Comparison of ENCODE assay signal across 9 mouse cellular contexts in genomic region chr11:116162146-116162545, GRCm38 (mm10). TPM values are rescaled to one million over a fixed set of nuclear protein-coding genes. Genes with fewer than 3 reads are reported as not detected.
DNase-seq lines count a peak whose midpoint lies in the region; ATAC-seq lines count a peak whose summit lies in the region.
"Had no signal": no experiment of that assay in that cellular context is flagged by ENCODE, and none has a peak within 500 bp of the region (broad histone marks: within the 10 kb centered on the region; RNA-seq: fewer than 3 reads in every experiment).

No protein-coding gene starts in this region.

- WGBS in neural tube, embryonic 13.5 days: 56% methylated on average over 10 of the region's 10 CpGs
- WGBS in embryonic facial prominence, embryonic 15.5 days: 54% methylated on average over 10 of the region's 10 CpGs
- WGBS in stomach, embryonic 15.5 days: 73% methylated on average over 10 of the region's 10 CpGs

- peaks cover 67% of the 10 kb centered on the region for H3K36me3 ChIP-seq in neural tube, embryonic 13.5 days
- H3K36me3 ChIP-seq in embryonic facial prominence, embryonic 15.5 days: peaks cover 56% of the 10 kb centered on the region
- peaks cover 6% of the 10 kb centered on the region; the same call in 1 of the 2 replicates for H3K36me3 ChIP-seq in stomach, embryonic 15.5 days

- H3K9me3 ChIP-seq in neural tube, embryonic 13.5 days: no peaks in the 10 kb centered on the region
- H3K9me3 ChIP-seq in embryonic facial prominence, embryonic 15.5 days (replicated peaks): no peaks in the 10 kb centered on the region
- no peaks in the 10 kb centered on the region for H3K9me3 ChIP-seq in stomach, embryonic 15.5 days
- H3K9me3 ChIP-seq: heart, embryonic 10.5 days had no signal

- no peak overlapping the region for H3K4me3 ChIP-seq in neural tube, embryonic 13.5 days
- H3K4me3 ChIP-seq in embryonic facial prominence, embryonic 15.5 days (replicated peaks): no peak overlapping the region
- H3K4me3 ChIP-seq in stomach, embryonic 15.5 days (replicated peaks): no peak overlapping the region
- H3K4me3 ChIP-seq: heart, embryonic 10.5 days had no signal

- H3K27me3 ChIP-seq in neural tube, embryonic 13.5 days: no peaks in the 10 kb centered on the region
- H3K27me3 ChIP-seq in embryonic facial prominence, embryonic 15.5 days: no peaks in the 10 kb centered on the region
- H3K27me3 ChIP-seq in stomach, embryonic 15.5 days (replicated peaks): no peaks in the 10 kb centered on the region

- peaks cover 44% of the 10 kb centered on the region for H3K4me1 ChIP-seq in neural tube, embryonic 13.5 days (replicated peaks)
- peaks cover 27% of the 10 kb centered on the region for H3K4me1 ChIP-seq in embryonic facial prominence, embryonic 15.5 days
- H3K4me1 ChIP-seq in stomach, embryonic 15.5 days: peaks cover 12% of the 10 kb centered on the region

- DNase-seq in neural tube, embryonic 10.5 days (ENCODE audit: extremely low spot score, low spot score): no peak
- DNase-seq in left cerebral cortex, adult 11 months (ENCODE audit: low spot score): peak; percentile 63
- DNase-seq in heart, adult 18-20 months: no peak

- H3K27ac ChIP-seq in neural tube, embryonic 13.5 days (replicated peaks): peak overlapping the region; percentile 52; the same call in 1 of the 2 replicates
- peak overlapping the region; percentile 79 for H3K27ac ChIP-seq in embryonic facial prominence, embryonic 15.5 days (replicated peaks)
- H3K27ac ChIP-seq in stomach, embryonic 15.5 days: peak overlapping the region; percentile 68
- H3K27ac ChIP-seq: heart, embryonic 10.5 days; liver, embryonic 14.5 days had no signal

- no peak overlapping the region for H3K4me2 ChIP-seq in neural tube, embryonic 13.5 days
- H3K4me2 ChIP-seq in embryonic facial prominence, embryonic 15.5 days (replicated peaks): no peak overlapping the region
- H3K4me2 ChIP-seq in stomach, embryonic 15.5 days: no peak overlapping the region

- ATAC-seq in neural tube, embryonic 13.5 days (ENCODE audit: low read depth): 0 out of 2 replicates have a peak, but pooled peaks have one; percentile 17
- ATAC-seq in embryonic facial prominence, embryonic 15.5 days (ENCODE audit: insufficient number of reproducible peaks, low FRiP score, low TSS enrichment, low read depth): no peak
- 0 out of 2 replicates have a peak, but pooled peaks have one; percentile 24 for ATAC-seq in stomach, embryonic 15.5 days (ENCODE audit: insufficient read depth, low FRiP score, low read depth)
- no peak for ATAC-seq in activated CD4-positive, CD25-positive, alpha-beta regulatory T cell, adult 4 months

- H3K9ac ChIP-seq in neural tube, embryonic 13.5 days: 0 out of 2 replicates have a peak overlapping the region, but pooled peaks have one; percentile 6
- H3K9ac ChIP-seq in embryonic facial prominence, embryonic 15.5 days: no peak overlapping the region
- no peak overlapping the region for H3K9ac ChIP-seq in stomach, embryonic 15.5 days
- H3K9ac ChIP-seq: liver, embryonic 14.5 days had no signal

RNA-seq across cellular contexts. Expression of gene Fbf1, which starts 5.8 kb away (rescaled TPM):
- polyA plus RNA-seq in neural tube, embryonic 13.5 days (2015; fragmentation: Nextera tagmentation; extraction: Ambion mirVana): 52.5 and 58.5 TPM in 2 replicates
- 36.9 and 44.9 TPM in 2 replicates for polyA plus RNA-seq in embryonic facial prominence, embryonic 15.5 days (2015; fragmentation: Nextera tagmentation; extraction: Ambion mirVana)
- polyA plus RNA-seq in stomach, embryonic 15.5 days (2015; fragmentation: Nextera tagmentation; extraction: Ambion mirVana): 26.8 and 31.8 TPM in 2 replicates
- polyA plus RNA-seq in activated CD4-positive, CD25-positive, alpha-beta regulatory T cell, adult 4 months (2017; shearing (Covaris generic)): 1 to 10 TPM; 2.1 to 3.4 TPM
- total RNA-seq in heart, adult 18-20 months (2021): 10 to 100 TPM; 13.5 to 18.1 TPM

RNA-seq across cellular contexts. Expression of gene Mrpl38, which starts 23.5 kb away (rescaled TPM):
- 69.1 and 78.3 TPM in 2 replicates for polyA plus RNA-seq in neural tube, embryonic 13.5 days (2015; fragmentation: Nextera tagmentation; extraction: Ambion mirVana)
- polyA plus RNA-seq in embryonic facial prominence, embryonic 15.5 days (2015; fragmentation: Nextera tagmentation; extraction: Ambion mirVana): 86.9 and 93.7 TPM in 2 replicates
- 94.8 and 102 TPM in 2 replicates for polyA plus RNA-seq in stomach, embryonic 15.5 days (2015; fragmentation: Nextera tagmentation; extraction: Ambion mirVana)
- 10 to 100 TPM; 17.9 to 25.8 TPM for polyA plus RNA-seq in activated CD4-positive, CD25-positive, alpha-beta regulatory T cell, adult 4 months (2017; shearing (Covaris generic))
- 10 to 100 TPM; 56.8 to 66.1 TPM for total RNA-seq in heart, adult 18-20 months (2021)

RNA-seq across cellular contexts. Expression of gene Trim65, which starts 31.2 kb away (rescaled TPM):
- 2.7 and 3.7 TPM in 2 replicates for polyA plus RNA-seq in neural tube, embryonic 13.5 days (2015; fragmentation: Nextera tagmentation; extraction: Ambion mirVana)
- polyA plus RNA-seq in embryonic facial prominence, embryonic 15.5 days (2015; fragmentation: Nextera tagmentation; extraction: Ambion mirVana): 5.2 and 6.1 TPM in 2 replicates
- polyA plus RNA-seq in stomach, embryonic 15.5 days (2015; fragmentation: Nextera tagmentation; extraction: Ambion mirVana): 5.7 and 6.5 TPM in 2 replicates
- polyA plus RNA-seq in activated CD4-positive, CD25-positive, alpha-beta regulatory T cell, adult 4 months (2017; shearing (Covaris generic)): 10 to 100 TPM; 10.7 to 11.9 TPM
- 10 to 100 TPM in 1 of 2 experiments, 1 to 10 TPM in 1; 9.6 to 10.5 TPM for total RNA-seq in heart, adult 18-20 months (2021)

RNA-seq across cellular contexts. Expression of gene Trim47, which starts 35.1 kb away (rescaled TPM):
- polyA plus RNA-seq in neural tube, embryonic 13.5 days (2015; fragmentation: Nextera tagmentation; extraction: Ambion mirVana): 4.3 and 5.5 TPM in 2 replicates
- polyA plus RNA-seq in embryonic facial prominence, embryonic 15.5 days (2015; fragmentation: Nextera tagmentation; extraction: Ambion mirVana): 25.1 and 27.6 TPM in 2 replicates
- polyA plus RNA-seq in stomach, embryonic 15.5 days (2015; fragmentation: Nextera tagmentation; extraction: Ambion mirVana): 27.6 and 30.9 TPM in 2 replicates
- polyA plus RNA-seq in activated CD4-positive, CD25-positive, alpha-beta regulatory T cell, adult 4 months (2017; shearing (Covaris generic)): not detected
- total RNA-seq in heart, adult 18-20 months (2021): 10 to 100 TPM; 24.7 to 27.6 TPM

RNA-seq across cellular contexts. Expression of gene Ten1, which starts 36.5 kb away (rescaled TPM):
- polyA plus RNA-seq in neural tube, embryonic 13.5 days (2015; fragmentation: Nextera tagmentation; extraction: Ambion mirVana): 75.2 and 83.0 TPM in 2 replicates
- 81.0 and 86.7 TPM in 2 replicates for polyA plus RNA-seq in embryonic facial prominence, embryonic 15.5 days (2015; fragmentation: Nextera tagmentation; extraction: Ambion mirVana)
- polyA plus RNA-seq in stomach, embryonic 15.5 days (2015; fragmentation: Nextera tagmentation; extraction: Ambion mirVana): 74.8 and 78.3 TPM in 2 replicates
- 10 to 100 TPM; 56.1 to 77.2 TPM for polyA plus RNA-seq in activated CD4-positive, CD25-positive, alpha-beta regulatory T cell, adult 4 months (2017; shearing (Covaris generic))
- total RNA-seq in heart, adult 18-20 months (2021): 10 to 100 TPM; 14.1 to 17.4 TPM

Comparison
In these comparisons a context has a peak if more than half of its experiments do, and no peak if none do; other contexts are left out.
1. ATAC-seq: peak in neural tube, embryonic 13.5 days (single experiment) and stomach, embryonic 15.5 days (single experiment); none in embryonic facial prominence, embryonic 15.5 days (single experiment) and activated CD4-positive, CD25-positive, alpha-beta regulatory T cell, adult 4 months (single experiment).
2. Peak in every context shown above with its lines, with median percentiles within 50 percentile points of each other: H3K27ac ChIP-seq.